Mouse (Mus musculus): ENCODE results near the gene Fbxl21. TPM values are rescaled to one million over a fixed set of nuclear protein-coding genes. Genes with fewer than 3 reads are reported as not detected.

The Fbxl21 gene
- polyA plus RNA-seq, 1 experiment, result 0.09 TPM

DNA sequence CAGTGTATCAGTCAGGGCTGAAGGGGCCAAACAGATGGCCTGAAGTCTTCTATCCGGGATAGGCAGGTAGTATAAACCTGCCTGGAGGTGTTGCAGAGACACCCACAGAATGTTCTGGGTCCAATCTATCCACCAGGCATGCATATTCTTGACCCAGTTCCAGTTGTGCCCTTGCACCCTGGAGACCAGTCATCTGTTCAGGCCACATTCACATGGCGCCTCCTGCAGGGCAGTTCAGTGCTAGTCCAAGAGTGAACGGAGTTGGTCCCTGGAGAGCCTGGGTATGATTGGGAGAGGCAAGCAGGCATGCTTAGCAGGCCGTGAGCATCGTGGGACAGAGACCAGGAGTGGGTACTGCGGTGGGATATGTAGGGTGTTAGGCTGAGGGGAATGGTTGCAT, 44.2 kb upstream of the Fbxl21 start:
- no peak overlapping the region for H3K4me3 ChIP-seq (ENCODE audit: insufficient read depth, poor library complexity, severe bottlenecking)
- no peaks in the 10 kb centered on the region for H3K36me3 ChIP-seq (ENCODE audit: control insufficient read depth, insufficient read depth)
- H3K79me2 ChIP-seq (ENCODE audit: control insufficient read depth, insufficient read depth), result no peaks in the 10 kb centered on the region
- TF ChIP-seq MAX (IDR thresholded peaks at IDR 0.05) (no peak), CTCF (IDR thresholded peaks at IDR 0.05; ENCODE audit: control insufficient read depth, insufficient read depth, insufficient read length) (no peak), MYOD1 (IDR thresholded peaks at IDR 0.05; ENCODE audit: control insufficient read depth, insufficient read length, low read depth) (no peak), FOSL1 (IDR thresholded peaks at IDR 0.05; ENCODE audit: insufficient read depth, low read length, poor library complexity, severe bottlenecking) (no peak), CEBPB (IDR thresholded peaks at IDR 0.05; ENCODE audit: low read depth) (no peak), USF1 (IDR thresholded peaks at IDR 0.05; ENCODE audit: low read depth) (no peak), MYOG (IDR thresholded peaks at IDR 0.05; ENCODE audit: control insufficient read depth, extremely low read depth, insufficient read length) (no peak)
- no peaks in the 10 kb centered on the region for H3K79me3 ChIP-seq (ENCODE audit: low read depth)
- H3K27me3 ChIP-seq (ENCODE audit: control insufficient read depth, insufficient read depth, insufficient read length), result peaks cover 23% of the 10 kb centered on the region
- H3ac ChIP-seq (ENCODE audit: control insufficient read depth, insufficient read length, low read depth), result no peak overlapping the region

GRCm38 (mm10) chr13:56482146-56482545, 40.1 kb upstream of the Fbxl21 start, which contains the start of gene Il9:
Gene Il9, minus strand, starts transcription at chr13:56482246.
- Histone ChIP-seq H3ac (ENCODE audit: control insufficient read depth, insufficient read length, low read depth) (no peak within 1 kb of the TSS), H3K27me3 (ENCODE audit: control insufficient read depth, insufficient read depth, insufficient read length) (peaks cover 30% of the 10 kb centered on the region), H3K79me2 (ENCODE audit: control insufficient read depth, insufficient read depth) (no peaks in the 10 kb centered on the region), H3K79me3 (ENCODE audit: low read depth) (no peaks in the 10 kb centered on the region), H3K36me3 (ENCODE audit: control insufficient read depth, insufficient read depth) (no peaks in the 10 kb centered on the region), H3K4me3 (ENCODE audit: insufficient read depth, poor library complexity, severe bottlenecking) (no peak within 1 kb of the TSS)
- no peak for TF ChIP-seq FOSL1 (IDR thresholded peaks at IDR 0.05; ENCODE audit: insufficient read depth, low read length, poor library complexity, severe bottlenecking)
- no peak for TF ChIP-seq MAX (IDR thresholded peaks at IDR 0.05)

GRCm38 (mm10) chr13:56488012-56488411, 34.3 kb upstream of the Fbxl21 start:
- H3ac ChIP-seq (ENCODE audit: control insufficient read depth, insufficient read length, low read depth), result no peak overlapping the region
- TF ChIP-seq MYOD1 (IDR thresholded peaks at IDR 0.05; ENCODE audit: control insufficient read depth, insufficient read length, low read depth) (no peak), CEBPB (IDR thresholded peaks at IDR 0.05; ENCODE audit: low read depth) (no peak), MYOG (IDR thresholded peaks at IDR 0.05; ENCODE audit: control insufficient read depth, extremely low read depth, insufficient read length) (no peak), MAX (IDR thresholded peaks at IDR 0.05) (no peak), CTCF (IDR thresholded peaks at IDR 0.05; ENCODE audit: control insufficient read depth, insufficient read depth, insufficient read length) (no peak), USF1 (IDR thresholded peaks at IDR 0.05; ENCODE audit: low read depth) (no peak), FOSL1 (IDR thresholded peaks at IDR 0.05; ENCODE audit: insufficient read depth, low read length, poor library complexity, severe bottlenecking) (no peak)
- H3K27me3 ChIP-seq (ENCODE audit: control insufficient read depth, insufficient read depth, insufficient read length), result peaks cover 11% of the 10 kb centered on the region
- no peak overlapping the region for H3K4me3 ChIP-seq (ENCODE audit: insufficient read depth, poor library complexity, severe bottlenecking)
- no peaks in the 10 kb centered on the region for H3K79me3 ChIP-seq (ENCODE audit: low read depth)
- H3K36me3 ChIP-seq (ENCODE audit: control insufficient read depth, insufficient read depth), result no peaks in the 10 kb centered on the region
- no peaks in the 10 kb centered on the region for H3K79me2 ChIP-seq (ENCODE audit: control insufficient read depth, insufficient read depth)

- Histone ChIP-seq H3K4me3 (ENCODE audit: insufficient read depth, poor library complexity, severe bottlenecking) (no peak overlapping the region), H3K27me3 (ENCODE audit: control insufficient read depth, insufficient read depth, insufficient read length) (no peaks in the 10 kb centered on the region), H3ac (ENCODE audit: control insufficient read depth, insufficient read length, low read depth) (no peak overlapping the region), H3K36me3 (ENCODE audit: control insufficient read depth, insufficient read depth) (no peaks in the 10 kb centered on the region), H3K79me3 (ENCODE audit: low read depth) (no peaks in the 10 kb centered on the region), H3K79me2 (ENCODE audit: control insufficient read depth, insufficient read depth) (no peaks in the 10 kb centered on the region)
- TF ChIP-seq CEBPB (IDR thresholded peaks at IDR 0.05; ENCODE audit: low read depth) (no peak), USF1 (IDR thresholded peaks at IDR 0.05; ENCODE audit: low read depth) (no peak), FOSL1 (IDR thresholded peaks at IDR 0.05; ENCODE audit: insufficient read depth, low read length, poor library complexity, severe bottlenecking) (no peak), MYOD1 (IDR thresholded peaks at IDR 0.05; ENCODE audit: control insufficient read depth, insufficient read length, low read depth) (no peak)
Measured at GRCm38 (mm10) chr13:56494440-56494839, 27.8 kb upstream of the Fbxl21 start.

GRCm38 (mm10) chr13:56500132-56500531, 22.1 kb upstream of the Fbxl21 start:
- no peaks in the 10 kb centered on the region for H3K79me2 ChIP-seq (ENCODE audit: control insufficient read depth, insufficient read depth)
- no peak overlapping the region for H3K4me3 ChIP-seq (ENCODE audit: insufficient read depth, poor library complexity, severe bottlenecking)
- no peak overlapping the region for H3ac ChIP-seq (ENCODE audit: control insufficient read depth, insufficient read length, low read depth)
- TF ChIP-seq MAX (IDR thresholded peaks at IDR 0.05) (no peak), CTCF (IDR thresholded peaks at IDR 0.05; ENCODE audit: control insufficient read depth, insufficient read depth, insufficient read length) (no peak), MYOD1 (IDR thresholded peaks at IDR 0.05; ENCODE audit: control insufficient read depth, insufficient read length, low read depth) (no peak), CEBPB (IDR thresholded peaks at IDR 0.05; ENCODE audit: low read depth) (no peak), FOSL1 (IDR thresholded peaks at IDR 0.05; ENCODE audit: insufficient read depth, low read length, poor library complexity, severe bottlenecking) (no peak), MYOG (IDR thresholded peaks at IDR 0.05; ENCODE audit: control insufficient read depth, extremely low read depth, insufficient read length) (no peak), USF1 (IDR thresholded peaks at IDR 0.05; ENCODE audit: low read depth) (no peak)
- H3K36me3 ChIP-seq (ENCODE audit: control insufficient read depth, insufficient read depth), result no peaks in the 10 kb centered on the region
- H3K27me3 ChIP-seq (ENCODE audit: control insufficient read depth, insufficient read depth, insufficient read length), result peaks cover 15% of the 10 kb centered on the region
- no peaks in the 10 kb centered on the region for H3K79me3 ChIP-seq (ENCODE audit: low read depth)

DNA sequence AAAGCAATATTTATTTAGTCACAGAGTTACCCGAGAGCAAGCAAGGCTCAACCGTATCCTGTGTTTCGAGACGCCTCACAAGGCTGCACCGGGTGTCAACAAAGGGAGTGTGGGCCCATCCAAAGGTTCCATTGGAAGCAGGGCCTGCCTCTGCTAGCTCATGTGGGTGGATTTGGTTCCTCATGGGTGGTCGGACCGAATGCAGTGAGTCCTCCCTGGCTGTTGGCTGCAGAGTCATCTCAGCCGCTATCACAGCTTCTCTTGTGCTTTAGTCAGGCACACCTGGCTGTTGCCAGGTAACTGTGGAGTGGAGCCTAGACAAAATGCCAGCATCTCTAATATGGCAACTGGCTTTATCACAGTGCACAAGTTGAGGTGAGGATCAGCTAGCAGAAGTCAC, 21.6 kb upstream of the Fbxl21 start:
- H3K79me2 ChIP-seq (ENCODE audit: control insufficient read depth, insufficient read depth), result no peaks in the 10 kb centered on the region
- H3ac ChIP-seq (ENCODE audit: control insufficient read depth, insufficient read length, low read depth), result no peak overlapping the region
- H3K27me3 ChIP-seq (ENCODE audit: control insufficient read depth, insufficient read depth, insufficient read length), result peaks cover 18% of the 10 kb centered on the region
- no peaks in the 10 kb centered on the region for H3K79me3 ChIP-seq (ENCODE audit: low read depth)
- no peak overlapping the region for H3K4me3 ChIP-seq (ENCODE audit: insufficient read depth, poor library complexity, severe bottlenecking)
- H3K36me3 ChIP-seq (ENCODE audit: control insufficient read depth, insufficient read depth), result no peaks in the 10 kb centered on the region
- TF ChIP-seq USF1 (IDR thresholded peaks at IDR 0.05; ENCODE audit: low read depth) (no peak), CEBPB (IDR thresholded peaks at IDR 0.05; ENCODE audit: low read depth) (no peak), MYOD1 (IDR thresholded peaks at IDR 0.05; ENCODE audit: control insufficient read depth, insufficient read length, low read depth) (no peak), CTCF (IDR thresholded peaks at IDR 0.05; ENCODE audit: control insufficient read depth, insufficient read depth, insufficient read length) (no peak), MAX (IDR thresholded peaks at IDR 0.05) (no peak), MYOG (IDR thresholded peaks at IDR 0.05; ENCODE audit: control insufficient read depth, extremely low read depth, insufficient read length) (no peak), FOSL1 (IDR thresholded peaks at IDR 0.05; ENCODE audit: insufficient read depth, low read length, poor library complexity, severe bottlenecking) (no peak)

All from C2C12 (cell line).